Comparison of ENCODE assay signal across 8 mouse cellular contexts in the genomic region with DNA sequence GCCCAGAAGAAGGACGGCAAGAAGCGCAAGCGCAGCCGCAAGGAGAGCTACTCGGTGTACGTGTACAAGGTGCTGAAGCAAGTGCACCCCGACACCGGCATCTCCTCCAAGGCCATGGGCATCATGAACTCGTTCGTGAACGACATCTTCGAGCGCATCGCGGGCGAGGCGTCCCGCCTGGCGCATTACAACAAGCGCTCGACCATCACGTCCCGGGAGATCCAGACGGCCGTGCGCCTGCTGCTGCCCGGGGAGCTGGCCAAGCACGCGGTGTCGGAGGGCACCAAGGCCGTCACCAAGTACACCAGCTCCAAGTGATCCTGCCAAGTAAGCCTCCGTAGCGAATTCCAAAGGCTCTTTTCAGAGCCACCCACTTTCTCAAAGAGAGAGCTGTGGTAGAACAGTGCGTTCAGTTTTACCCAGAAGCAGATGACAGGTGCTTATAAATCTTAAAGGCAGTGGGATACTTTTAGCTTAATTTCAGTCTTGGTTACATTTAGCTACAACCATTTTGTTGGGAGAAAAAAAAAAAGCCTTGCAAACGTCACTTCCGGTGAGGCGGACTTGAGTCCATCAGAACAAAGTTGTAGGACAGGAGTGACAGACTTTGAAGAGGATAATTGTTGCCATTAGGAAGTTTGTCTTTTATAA. TPM values are rescaled to one million over a fixed set of nuclear protein-coding genes. Genes with fewer than 3 reads are reported as not detected.
DNase-seq lines count a peak whose midpoint lies in the region; ATAC-seq and TF ChIP-seq lines count a peak whose summit lies in the region.
"Not testable (repeated sequence)": the region's sequence is repeated elsewhere in the genome, so short reads cannot be mapped to it uniquely, and the experiment has no call there.

No protein-coding gene starts in this region.

- H3K4me3 ChIP-seq in E14TG2a.4 (replicated peaks; ENCODE audit: low read length): peak overlapping the region; percentile 70
- H3K4me3 ChIP-seq in kidney, postnatal 0 days (replicated peaks; ENCODE audit: low read depth, low read length): peak overlapping the region; percentile 39
- peak overlapping the region; percentile 63 for H3K4me3 ChIP-seq in liver, embryonic 15.5 days (replicated peaks)
- peak overlapping the region; percentile 30 for H3K4me3 ChIP-seq in stomach, postnatal 0 days (ENCODE audit: low read depth, low read length)

- 0% methylated on average over 11 of the region's 37 CpGs for WGBS in kidney, postnatal 0 days
- WGBS in liver, embryonic 15.5 days (ENCODE audit: insufficient replicate concordance): under 1% methylated on average over 23 of the region's 37 CpGs
- WGBS in stomach, postnatal 0 days: 2% methylated on average over 13 of the region's 37 CpGs

- peak overlapping the region; percentile 98 for H3K27ac ChIP-seq in kidney, postnatal 0 days
- H3K27ac ChIP-seq in liver, embryonic 15.5 days (replicated peaks): peak overlapping the region; percentile 100
- H3K27ac ChIP-seq in stomach, postnatal 0 days (replicated peaks): peak overlapping the region; percentile 96

- H3K9me3 ChIP-seq in E14TG2a.4 (ENCODE audit: low read length); kidney, postnatal 0 days (replicated peaks; ENCODE audit: low read length); liver, embryonic 15.5 days (replicated peaks); stomach, postnatal 0 days (ENCODE audit: control insufficient read depth, low read length): not testable (repeated sequence)

- peak overlapping the region; percentile 63 for H3K4me2 ChIP-seq in kidney, postnatal 0 days (ENCODE audit: low read length)
- peak overlapping the region; percentile 68 for H3K4me2 ChIP-seq in liver, embryonic 15.5 days
- H3K4me2 ChIP-seq in stomach, postnatal 0 days (replicated peaks; ENCODE audit: low read depth): peak overlapping the region; percentile 58

- peak overlapping the region; percentile 82 for H3K9ac ChIP-seq in kidney, postnatal 0 days (ENCODE audit: low read depth, low read length)
- peak overlapping the region; percentile 72 for H3K9ac ChIP-seq in liver, embryonic 15.5 days
- H3K9ac ChIP-seq in stomach, postnatal 0 days (ENCODE audit: low read length): peak overlapping the region; percentile 73

- H3K36me3 ChIP-seq in E14TG2a.4 (ENCODE audit: insufficient read depth, low read length); kidney, postnatal 0 days (ENCODE audit: insufficient read depth, low read length); liver, embryonic 15.5 days (replicated peaks); stomach, postnatal 0 days (ENCODE audit: control insufficient read depth, insufficient read depth, low read length): not testable (repeated sequence)

- TF ChIP-seq EP300 in stomach, postnatal 0 days (optimal IDR thresholded peaks at IDR 0.05): peak; percentile 21

- not testable (repeated sequence) for H3K27me3 ChIP-seq in E14TG2a.4 (ENCODE audit: insufficient read depth, low read length); kidney, postnatal 0 days (ENCODE audit: insufficient read depth, low read length); liver, embryonic 15.5 days; stomach, postnatal 0 days (ENCODE audit: control insufficient read depth, insufficient read depth, low read length)

- DNase-seq in c-Kit-positive CD71-positive TER-119-positive erythroid progenitor cells, embryonic 14.5 days (ENCODE audit: low spot score): peak; percentile 89
- DNase-seq in fibroblast of lung, adult 2 months (ENCODE audit: low read depth): peak; percentile 55
- peak; percentile 69 to 83 for DNase-seq in heart, postnatal 10 days
- peak; percentile 93 for DNase-seq in kidney, postnatal 0 days (ENCODE audit: low spot score)
- DNase-seq in naive thymus-derived CD4-positive, alpha-beta T cell, adult 2 months (ENCODE audit: low read depth): peak; percentile 88
- DNase-seq in stomach, postnatal 0 days (ENCODE audit: low spot score): peak; percentile 51

- peak; percentile 19; the same call in 1 of the 2 replicates for ATAC-seq in kidney, postnatal 0 days (replicated peaks; ENCODE audit: low FRiP score, low read depth)
- ATAC-seq in liver, embryonic 15.5 days (ENCODE audit: insufficient read depth): not testable (repeated sequence)
- 0 out of 2 replicates have a peak, but pooled peaks have one; percentile 4 for ATAC-seq in stomach, postnatal 0 days (ENCODE audit: low FRiP score, low TSS enrichment)

- not testable (repeated sequence) for TF ChIP-seq CTCF in E14TG2a.4 (conservative IDR thresholded peaks at IDR 0.05; ENCODE audit: low read length); kidney, postnatal 0 days (IDR thresholded peaks at IDR 0.05; ENCODE audit: low read depth); stomach, postnatal 0 days (IDR thresholded peaks at IDR 0.05; ENCODE audit: low read depth)

- peaks cover 15% of the 10 kb centered on the region for H3K4me1 ChIP-seq in E14TG2a.4 (replicated peaks; ENCODE audit: low read depth, low read length)
- not testable (repeated sequence) for H3K4me1 ChIP-seq in kidney, postnatal 0 days (replicated peaks; ENCODE audit: insufficient read depth, low read length); stomach, postnatal 0 days (replicated peaks; ENCODE audit: control insufficient read depth, insufficient read depth)
- H3K4me1 ChIP-seq in liver, embryonic 15.5 days (replicated peaks): peaks cover 54% of the 10 kb centered on the region

- intact Hi-C loops in heart, postnatal 10 days (cut with DNase I): loop anchor here (1.0 to 10.0 kb wide), 5 partner anchors 50 to 1647 kb away; partner anchors contain the start of genes Abt1, Hist1h1c, Hist1h1e and Hist1h2ah

RNA-seq across cellular contexts. Expression of gene Hist1h2bc, which starts 0.4 kb away (rescaled TPM):
- total RNA-seq in heart, postnatal 10 days (2021): 10 to 100 TPM; 50.8 to 51.3 TPM
- 132 and 139 TPM in 2 replicates for polyA plus RNA-seq in kidney, postnatal 0 days (2015; fragmentation: Nextera tagmentation; extraction: Ambion mirVana)
- polyA plus RNA-seq in liver, embryonic 15.5 days (2015; fragmentation: Nextera tagmentation; extraction: Ambion mirVana): 136 and 151 TPM in 2 replicates
- polyA plus RNA-seq in stomach, postnatal 0 days (2015; fragmentation: Nextera tagmentation; extraction: Ambion mirVana): 105 and 115 TPM in 2 replicates

RNA-seq across cellular contexts. Expression of gene Hist1h2ac, which starts 0.7 kb away (rescaled TPM):
- 1 to 10 TPM; 5.1 to 6.2 TPM for total RNA-seq in heart, postnatal 10 days (2021)
- 0.75 and 1.1 TPM in 2 replicates for polyA plus RNA-seq in kidney, postnatal 0 days (2015; fragmentation: Nextera tagmentation; extraction: Ambion mirVana)
- polyA plus RNA-seq in liver, embryonic 15.5 days (2015; fragmentation: Nextera tagmentation; extraction: Ambion mirVana): 1.2 and 1.4 TPM in 2 replicates
- 0.57 and 0.74 TPM in 2 replicates for polyA plus RNA-seq in stomach, postnatal 0 days (2015; fragmentation: Nextera tagmentation; extraction: Ambion mirVana)

RNA-seq across cellular contexts. Expression of gene Hist1h1t, which starts 11.2 kb away (rescaled TPM):
- under 1 TPM; 0.29 to 0.67 TPM for total RNA-seq in heart, postnatal 10 days (2021)
- polyA plus RNA-seq in kidney, postnatal 0 days (2015; fragmentation: Nextera tagmentation; extraction: Ambion mirVana): not detected in 2 replicates
- 0.17 TPM in 1 of 2 replicates, not detected in the other for polyA plus RNA-seq in liver, embryonic 15.5 days (2015; fragmentation: Nextera tagmentation; extraction: Ambion mirVana)
- polyA plus RNA-seq in stomach, postnatal 0 days (2015; fragmentation: Nextera tagmentation; extraction: Ambion mirVana): not detected in 2 replicates

RNA-seq across cellular contexts. Expression of gene Hist1h4c, which starts 13.8 kb away (rescaled TPM):
- 100 to 1,000 TPM; 105 to 116 TPM for total RNA-seq in heart, postnatal 10 days (2021)
- polyA plus RNA-seq in kidney, postnatal 0 days (2015; fragmentation: Nextera tagmentation; extraction: Ambion mirVana): 5.2 and 7.4 TPM in 2 replicates
- polyA plus RNA-seq in liver, embryonic 15.5 days (2015; fragmentation: Nextera tagmentation; extraction: Ambion mirVana): 7.3 and 8.8 TPM in 2 replicates
- polyA plus RNA-seq in stomach, postnatal 0 days (2015; fragmentation: Nextera tagmentation; extraction: Ambion mirVana): 2.1 and 3.2 TPM in 2 replicates

RNA-seq across cellular contexts. Expression of gene Hfe, which starts 26.2 kb away (rescaled TPM):
- total RNA-seq in heart, postnatal 10 days (2021): 10 to 100 TPM; 26.7 to 32.4 TPM
- polyA plus RNA-seq in kidney, postnatal 0 days (2015; fragmentation: Nextera tagmentation; extraction: Ambion mirVana): 16.8 and 18.0 TPM in 2 replicates
- 13.6 and 16.4 TPM in 2 replicates for polyA plus RNA-seq in liver, embryonic 15.5 days (2015; fragmentation: Nextera tagmentation; extraction: Ambion mirVana)
- polyA plus RNA-seq in stomach, postnatal 0 days (2015; fragmentation: Nextera tagmentation; extraction: Ambion mirVana): 11.2 and 12.9 TPM in 2 replicates
